Mouse (Mus musculus): ENCODE data around the gene Tal1. TPM values are rescaled to one million over a fixed set of nuclear protein-coding genes. Genes with fewer than 3 reads are reported as not detected.

Gene Tal1
- polyA plus RNA-seq, 1 experiment: 0.04 TPM

GRCm38 (mm10) chr4:115055691-115056090, 535 bp upstream of the Tal1 start:
- no peaks in the 10 kb centered on the region for H3K36me3 ChIP-seq (ENCODE audit: control insufficient read depth, insufficient read depth)
- TF ChIP-seq FOSL1 (IDR thresholded peaks at IDR 0.05; ENCODE audit: insufficient read depth, low read length, poor library complexity, severe bottlenecking) (no peak), CEBPB (IDR thresholded peaks at IDR 0.05; ENCODE audit: low read depth) (no peak), CTCF (IDR thresholded peaks at IDR 0.05; ENCODE audit: control insufficient read depth, insufficient read depth, insufficient read length) (no peak), MYOD1 (IDR thresholded peaks at IDR 0.05; ENCODE audit: control insufficient read depth, insufficient read length, low read depth) (no peak), MAX (IDR thresholded peaks at IDR 0.05) (no peak), MYOG (IDR thresholded peaks at IDR 0.05; ENCODE audit: control insufficient read depth, extremely low read depth, insufficient read length) (no peak), USF1 (IDR thresholded peaks at IDR 0.05; ENCODE audit: low read depth) (no peak)
- no peaks in the 10 kb centered on the region for H3K79me2 ChIP-seq (ENCODE audit: control insufficient read depth, insufficient read depth)
- no peak overlapping the region for H3ac ChIP-seq (ENCODE audit: control insufficient read depth, insufficient read length, low read depth)
- peaks cover 67% of the 10 kb centered on the region for H3K27me3 ChIP-seq (ENCODE audit: control insufficient read depth, insufficient read depth, insufficient read length)
- H3K79me3 ChIP-seq (ENCODE audit: low read depth): no peaks in the 10 kb centered on the region
- H3K4me3 ChIP-seq (ENCODE audit: insufficient read depth, poor library complexity, severe bottlenecking): no peak overlapping the region

- H3ac ChIP-seq (ENCODE audit: control insufficient read depth, insufficient read length, low read depth): no peak overlapping the region
- no peak overlapping the region for H3K4me3 ChIP-seq (ENCODE audit: insufficient read depth, poor library complexity, severe bottlenecking)
- TF ChIP-seq CTCF (IDR thresholded peaks at IDR 0.05; ENCODE audit: control insufficient read depth, insufficient read depth, insufficient read length) (no peak), CEBPB (IDR thresholded peaks at IDR 0.05; ENCODE audit: low read depth) (peak; percentile 14)
- no peaks in the 10 kb centered on the region for H3K79me3 ChIP-seq (ENCODE audit: low read depth)
- H3K27me3 ChIP-seq (ENCODE audit: control insufficient read depth, insufficient read depth, insufficient read length): peaks cover 71% of the 10 kb centered on the region
- no peaks in the 10 kb centered on the region for H3K79me2 ChIP-seq (ENCODE audit: control insufficient read depth, insufficient read depth)
- H3K36me3 ChIP-seq (ENCODE audit: control insufficient read depth, insufficient read depth): no peaks in the 10 kb centered on the region
Observed at GRCm38 (mm10) chr4:115056921-115057673, 871 bp downstream of the Tal1 start.

DNA sequence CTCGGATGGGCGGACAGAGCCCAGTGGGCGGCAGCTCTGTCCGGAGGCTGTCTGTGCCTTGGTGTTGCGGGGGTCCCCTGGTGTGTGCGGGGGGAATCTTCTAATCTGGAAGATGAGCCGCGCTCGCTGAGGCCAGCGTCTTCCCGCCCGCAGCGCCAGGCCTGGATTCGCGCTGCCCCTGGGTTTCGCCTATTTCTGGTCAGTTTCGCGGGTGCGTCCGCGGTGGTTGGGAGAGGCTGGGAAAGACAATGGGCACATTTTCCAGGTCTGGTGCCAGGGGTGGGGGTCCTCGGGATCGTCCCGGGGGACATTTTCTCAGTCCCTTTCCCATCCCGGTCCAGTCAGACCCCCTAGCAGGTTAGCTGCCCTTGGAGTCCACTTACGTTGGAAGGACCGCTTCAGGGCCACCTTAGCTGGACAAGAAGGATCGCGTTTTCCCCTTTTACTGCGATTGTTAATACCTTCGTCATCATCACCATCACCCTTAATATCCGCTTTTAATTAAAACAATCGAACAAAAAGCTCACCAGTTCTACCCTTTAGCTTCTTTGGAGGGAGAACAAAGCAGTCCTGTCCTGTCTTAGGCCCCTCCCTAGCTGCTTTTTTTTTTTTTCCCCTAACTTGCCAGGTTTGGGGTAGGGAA, 1.6 kb downstream of the Tal1 start:
- Histone ChIP-seq H3K27me3 (ENCODE audit: control insufficient read depth, insufficient read depth, insufficient read length) (peaks cover 72% of the 10 kb centered on the region), H3ac (ENCODE audit: control insufficient read depth, insufficient read length, low read depth) (no peak overlapping the region)

DNA sequence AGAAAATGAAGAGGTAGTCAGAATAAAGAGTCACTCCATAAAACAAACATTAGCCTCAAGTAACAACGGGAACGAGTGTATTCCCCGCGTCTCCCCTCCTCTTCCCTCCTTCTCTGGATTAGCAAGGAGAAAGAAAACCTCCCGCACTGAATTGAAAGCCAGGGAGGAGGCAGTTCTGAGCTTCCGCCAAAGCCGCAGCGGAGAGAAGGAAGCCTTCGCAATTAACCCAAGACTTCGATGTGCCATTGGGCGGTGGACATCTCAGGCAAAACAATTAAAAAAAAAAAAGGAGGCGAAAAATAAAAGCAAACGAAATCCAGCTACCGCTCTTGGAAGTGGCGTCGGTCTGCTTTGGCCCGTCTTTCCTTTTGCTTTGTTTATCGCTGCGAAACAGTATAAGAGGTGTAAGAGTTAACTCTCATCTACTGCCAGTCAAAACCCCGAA, 2.1 kb downstream of the Tal1 start:
- TF ChIP-seq MYOG (IDR thresholded peaks at IDR 0.05; ENCODE audit: control insufficient read depth, extremely low read depth, insufficient read length) (no peak), CEBPB (IDR thresholded peaks at IDR 0.05; ENCODE audit: low read depth) (no peak), USF1 (IDR thresholded peaks at IDR 0.05; ENCODE audit: low read depth) (no peak), MAX (IDR thresholded peaks at IDR 0.05) (no peak), FOSL1 (IDR thresholded peaks at IDR 0.05; ENCODE audit: insufficient read depth, low read length, poor library complexity, severe bottlenecking) (no peak), MYOD1 (IDR thresholded peaks at IDR 0.05; ENCODE audit: control insufficient read depth, insufficient read length, low read depth) (no peak), CTCF (IDR thresholded peaks at IDR 0.05; ENCODE audit: control insufficient read depth, insufficient read depth, insufficient read length) (no peak)

More for the DNA sequence above, 1.6 kb downstream of the Tal1 start:
- Histone ChIP-seq H3K79me2 (ENCODE audit: control insufficient read depth, insufficient read depth) (no peaks in the 10 kb centered on the region), H3K36me3 (ENCODE audit: control insufficient read depth, insufficient read depth) (no peaks in the 10 kb centered on the region), H3K4me3 (ENCODE audit: insufficient read depth, poor library complexity, severe bottlenecking) (no peak overlapping the region), H3K79me3 (ENCODE audit: low read depth) (no peaks in the 10 kb centered on the region)
- TF ChIP-seq CEBPB (IDR thresholded peaks at IDR 0.05; ENCODE audit: low read depth) (no peak), MYOG (IDR thresholded peaks at IDR 0.05; ENCODE audit: control insufficient read depth, extremely low read depth, insufficient read length) (no peak), USF1 (IDR thresholded peaks at IDR 0.05; ENCODE audit: low read depth) (no peak), MYOD1 (IDR thresholded peaks at IDR 0.05; ENCODE audit: control insufficient read depth, insufficient read length, low read depth) (no peak), MAX (IDR thresholded peaks at IDR 0.05) (no peak), FOSL1 (IDR thresholded peaks at IDR 0.05; ENCODE audit: insufficient read depth, low read length, poor library complexity, severe bottlenecking) (no peak)

DNA sequence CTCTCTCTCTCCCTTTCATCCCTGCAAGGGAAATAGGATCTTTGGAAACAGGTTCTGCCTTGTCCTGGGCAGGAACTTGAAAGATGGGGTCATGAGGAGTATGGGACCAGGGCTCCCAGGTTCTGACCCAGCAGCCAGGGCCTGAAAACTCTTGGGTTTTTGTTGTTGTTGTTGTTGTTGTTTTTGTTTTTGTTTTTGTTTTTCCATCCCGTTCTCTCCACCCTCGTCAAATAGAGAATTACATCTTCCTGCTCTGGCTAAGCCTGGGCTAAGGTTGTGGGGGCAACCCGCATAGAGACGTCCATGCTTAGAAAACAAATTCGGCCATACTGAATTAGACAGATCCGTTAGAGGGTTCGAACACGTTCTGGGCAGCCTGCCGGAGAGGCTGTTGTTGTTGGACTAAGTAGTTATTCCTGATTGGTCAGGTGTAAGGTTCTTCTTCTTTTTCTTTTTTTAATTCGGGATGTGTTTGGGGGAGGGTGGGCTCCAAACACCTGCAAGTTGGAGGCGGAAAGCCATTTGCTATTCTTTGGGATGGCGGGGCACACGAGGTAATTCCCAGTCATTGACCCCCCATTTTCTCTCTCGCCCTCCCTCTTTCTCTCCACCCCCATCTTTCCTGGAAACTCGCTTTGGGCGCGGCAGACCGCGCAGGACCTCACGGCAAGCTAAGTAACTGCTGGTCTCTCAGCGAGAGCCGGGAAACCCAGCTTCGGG, 2.8 kb downstream of the Tal1 start:
- no peak for TF ChIP-seq CEBPB (IDR thresholded peaks at IDR 0.05; ENCODE audit: low read depth)
- TF ChIP-seq FOSL1 (IDR thresholded peaks at IDR 0.05; ENCODE audit: insufficient read depth, low read length, poor library complexity, severe bottlenecking): no peak
- TF ChIP-seq MYOG (IDR thresholded peaks at IDR 0.05; ENCODE audit: control insufficient read depth, extremely low read depth, insufficient read length): no peak
- no peak for TF ChIP-seq MYOD1 (IDR thresholded peaks at IDR 0.05; ENCODE audit: control insufficient read depth, insufficient read length, low read depth)
- no peak for TF ChIP-seq CTCF (IDR thresholded peaks at IDR 0.05; ENCODE audit: control insufficient read depth, insufficient read depth, insufficient read length)
- Histone ChIP-seq H3K27me3 (ENCODE audit: control insufficient read depth, insufficient read depth, insufficient read length) (peaks cover 83% of the 10 kb centered on the region), H3K4me3 (ENCODE audit: insufficient read depth, poor library complexity, severe bottlenecking) (no peak overlapping the region), H3ac (ENCODE audit: control insufficient read depth, insufficient read length, low read depth) (no peak overlapping the region), H3K36me3 (ENCODE audit: control insufficient read depth, insufficient read depth) (no peaks in the 10 kb centered on the region), H3K79me3 (ENCODE audit: low read depth) (no peaks in the 10 kb centered on the region), H3K79me2 (ENCODE audit: control insufficient read depth, insufficient read depth) (no peaks in the 10 kb centered on the region)

More for the DNA sequence above, 2.1 kb downstream of the Tal1 start:
- Histone ChIP-seq H3K27me3 (ENCODE audit: control insufficient read depth, insufficient read depth, insufficient read length) (peaks cover 76% of the 10 kb centered on the region), H3K79me3 (ENCODE audit: low read depth) (no peaks in the 10 kb centered on the region), H3ac (ENCODE audit: control insufficient read depth, insufficient read length, low read depth) (no peak overlapping the region), H3K4me3 (ENCODE audit: insufficient read depth, poor library complexity, severe bottlenecking) (no peak overlapping the region), H3K36me3 (ENCODE audit: control insufficient read depth, insufficient read depth) (no peaks in the 10 kb centered on the region), H3K79me2 (ENCODE audit: control insufficient read depth, insufficient read depth) (no peaks in the 10 kb centered on the region)

Data from C2C12 (cell line).